Mouse (Mus musculus): Measurements from ENCODE around the gene Cdc20b. TPM values are rescaled to one million over a fixed set of nuclear protein-coding genes. Genes with fewer than 3 reads are reported as not detected.

Gene Cdc20b
- polyA plus RNA-seq, 1 experiment from 2014 or later = 0.47 TPM

DNA sequence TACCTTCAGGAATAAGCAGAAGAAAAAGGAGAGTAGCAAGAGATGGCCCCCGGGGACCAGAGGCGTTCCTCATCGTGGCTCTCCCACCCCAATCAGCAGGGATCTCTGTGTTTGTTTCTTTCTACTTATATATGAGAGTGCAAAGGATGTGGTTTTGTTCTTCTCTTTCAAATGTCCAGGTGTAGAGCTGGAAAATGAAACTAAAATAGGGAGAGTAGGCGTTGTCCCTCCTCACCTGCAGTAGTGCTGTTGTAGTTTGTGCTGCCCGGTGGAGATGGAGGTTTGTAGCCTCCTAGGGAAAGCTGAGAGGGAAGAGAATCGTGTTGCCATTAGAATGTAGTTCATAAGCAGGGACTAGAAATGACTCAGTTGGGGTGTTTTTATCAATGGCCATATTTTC, 66.0 kb downstream of the Cdc20b start, which contains the start of gene Gzma:
Gzma (minus strand) TSS at position 103 of the 400 bp plus-strand sequence.
- WGBS = 80% methylated on average over 6 of the region's 6 CpGs
- no peak within 1 kb of the TSS for H3K4me2 ChIP-seq (replicated peaks; ENCODE audit: low read depth, low read length)
- H3K27me3 ChIP-seq (replicated peaks; ENCODE audit: insufficient read depth, low read length) = no peaks in the 10 kb centered on the region
- ATAC-seq = no peak
- no peak within 1 kb of the TSS for H3K9ac ChIP-seq (replicated peaks; ENCODE audit: low read depth)
- DNase-seq (ENCODE audit: low spot score) = no peak
- H3K36me3 ChIP-seq (ENCODE audit: insufficient read depth, low read length) = no peaks in the 10 kb centered on the region
- no peak within 1 kb of the TSS for H3K4me3 ChIP-seq (ENCODE audit: low read depth, low read length)
- no peak within 1 kb of the TSS for H3K27ac ChIP-seq (ENCODE audit: low read length)
- H3K9me3 ChIP-seq (ENCODE audit: low read length) = no peaks in the 10 kb centered on the region
- TF ChIP-seq CTCF (IDR thresholded peaks at IDR 0.05) (no peak), EP300 (IDR thresholded peaks at IDR 0.05) (no peak)
- H3K4me1 ChIP-seq (ENCODE audit: insufficient read depth, low read depth, low read length) = no peaks in the 10 kb centered on the region

GRCm38 (mm10) chr13:113101804-113102203, 66.9 kb downstream of the Cdc20b start:
- Histone ChIP-seq H3K27me3 (replicated peaks; ENCODE audit: insufficient read depth, low read length) (no peaks in the 10 kb centered on the region), H3K9me3 (ENCODE audit: low read length) (no peaks in the 10 kb centered on the region), H3K36me3 (ENCODE audit: insufficient read depth, low read length) (no peaks in the 10 kb centered on the region), H3K4me1 (ENCODE audit: insufficient read depth, low read depth, low read length) (no peaks in the 10 kb centered on the region), H3K4me2 (replicated peaks; ENCODE audit: low read depth, low read length) (no peak overlapping the region), H3K9ac (replicated peaks; ENCODE audit: low read depth) (no peak overlapping the region), H3K4me3 (ENCODE audit: low read depth, low read length) (no peak overlapping the region), H3K27ac (ENCODE audit: low read length) (no peak overlapping the region)
- WGBS = 64% methylated on average over 10 of the region's 10 CpGs
- ATAC-seq (no peak), DNase-seq (ENCODE audit: low spot score) (no peak)
- TF ChIP-seq EP300 (IDR thresholded peaks at IDR 0.05) (no peak), CTCF (IDR thresholded peaks at IDR 0.05) (no peak)

GRCm38 (mm10) chr13:113104759-113105158, 69.8 kb downstream of the Cdc20b start:
- TF ChIP-seq CTCF (IDR thresholded peaks at IDR 0.05) = no peak
- no peak for TF ChIP-seq EP300 (IDR thresholded peaks at IDR 0.05)
- DNase-seq (ENCODE audit: low spot score) = no peak
- 83% methylated on average over 10 of the region's 10 CpGs for WGBS
- Histone ChIP-seq H3K9ac (replicated peaks; ENCODE audit: low read depth) (no peak overlapping the region), H3K4me3 (ENCODE audit: low read depth, low read length) (no peak overlapping the region), H3K9me3 (ENCODE audit: low read length) (no peaks in the 10 kb centered on the region), H3K36me3 (ENCODE audit: insufficient read depth, low read length) (no peaks in the 10 kb centered on the region), H3K4me1 (ENCODE audit: insufficient read depth, low read depth, low read length) (no peaks in the 10 kb centered on the region), H3K27ac (ENCODE audit: low read length) (no peak overlapping the region), H3K27me3 (replicated peaks; ENCODE audit: insufficient read depth, low read length) (no peaks in the 10 kb centered on the region), H3K4me2 (replicated peaks; ENCODE audit: low read depth, low read length) (no peak overlapping the region)
- no peak for ATAC-seq

DNA sequence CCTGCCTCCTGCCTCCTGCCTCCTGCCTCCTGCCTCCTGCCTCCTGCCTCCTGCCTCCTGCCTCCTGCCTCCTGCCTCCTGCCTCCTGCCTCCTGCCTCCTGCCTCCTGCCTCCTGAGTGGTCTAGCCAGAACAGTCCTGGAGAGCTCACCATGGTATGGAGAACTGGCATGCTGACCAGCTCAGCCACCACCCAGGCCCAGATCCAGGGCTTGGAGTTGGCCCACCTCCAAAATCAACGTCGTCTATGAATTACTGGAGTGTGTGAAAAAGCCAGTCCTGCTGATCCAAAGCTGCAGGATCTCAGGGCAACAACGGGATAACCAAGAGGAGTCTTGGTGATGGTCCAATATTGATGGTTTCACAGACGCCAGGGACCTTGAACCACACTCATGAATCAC, 84.1 kb downstream of the Cdc20b start:
- WGBS = 21% methylated on average over 4 of the region's 4 CpGs
- Histone ChIP-seq H3K4me3 (ENCODE audit: low read depth, low read length) (no peak overlapping the region), H3K27me3 (replicated peaks; ENCODE audit: insufficient read depth, low read length) (no peaks in the 10 kb centered on the region), H3K9me3 (ENCODE audit: low read length) (no peaks in the 10 kb centered on the region), H3K36me3 (ENCODE audit: insufficient read depth, low read length) (no peaks in the 10 kb centered on the region), H3K27ac (ENCODE audit: low read length) (no peak overlapping the region), H3K4me2 (replicated peaks; ENCODE audit: low read depth, low read length) (no peak overlapping the region), H3K4me1 (ENCODE audit: insufficient read depth, low read depth, low read length) (no peaks in the 10 kb centered on the region), H3K9ac (replicated peaks; ENCODE audit: low read depth) (no peak overlapping the region)
- TF ChIP-seq EP300 (IDR thresholded peaks at IDR 0.05) = no peak
- ATAC-seq = peak; percentile 50; the same call in 1 of the 2 replicates
- DNase-seq (ENCODE audit: low spot score) = peak; percentile 33

DNA sequence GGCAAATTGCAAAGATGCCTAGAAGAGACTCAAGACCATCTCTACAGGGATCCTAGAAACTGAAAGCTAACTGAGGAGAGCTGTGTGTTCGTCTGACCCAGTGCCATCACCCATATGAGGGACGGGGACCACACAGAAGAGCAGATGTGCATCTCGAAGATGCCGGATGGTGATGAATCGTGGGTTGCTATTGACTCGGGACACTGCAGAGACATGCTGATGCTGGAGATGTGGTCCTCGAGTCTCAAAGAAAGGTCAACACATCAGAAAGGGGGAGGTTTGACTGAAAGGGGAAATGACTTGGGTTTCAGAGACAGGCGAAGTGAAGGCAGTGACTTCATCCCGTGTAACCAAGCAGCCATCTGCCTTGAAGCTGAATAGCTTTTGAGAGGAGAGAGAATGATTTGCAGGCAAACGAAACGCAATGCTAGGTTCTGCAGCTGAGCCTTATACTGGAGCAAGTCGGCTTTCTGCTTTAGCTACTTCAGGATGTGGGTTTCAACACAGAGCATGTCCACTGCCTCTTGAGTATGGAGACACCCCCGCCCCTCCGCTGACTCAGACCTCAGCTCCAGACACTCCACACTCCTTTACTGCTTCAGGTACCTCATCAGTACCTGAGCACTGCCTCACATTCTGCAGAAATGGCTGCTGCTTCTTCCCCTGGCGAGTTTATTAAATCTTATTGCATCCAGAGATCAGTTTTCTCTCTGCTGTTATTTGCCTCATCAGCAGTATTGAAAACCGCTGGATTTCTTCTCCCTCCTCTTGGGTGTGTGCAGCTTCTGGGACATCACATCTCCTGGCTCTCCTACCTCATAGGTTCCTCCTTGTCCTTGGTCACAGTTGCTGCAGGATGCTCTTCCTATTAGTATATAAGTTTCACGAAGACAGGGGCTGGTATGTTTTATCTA, 85.7 kb downstream of the Cdc20b start:
- peak; percentile 19 for DNase-seq (ENCODE audit: low spot score)
- 80% methylated on average over 17 of the region's 17 CpGs for WGBS

GRCm38 (mm10) chr13:113121326-113121725, 86.4 kb downstream of the Cdc20b start:
- H3K36me3 ChIP-seq (ENCODE audit: insufficient read depth, low read length) = no peaks in the 10 kb centered on the region
- DNase-seq (ENCODE audit: low spot score) (no peak), ATAC-seq (no peak)
- H3K4me2 ChIP-seq (replicated peaks; ENCODE audit: low read depth, low read length) = no peak overlapping the region
- WGBS = 90% methylated on average over 14 of the region's 14 CpGs
- H3K4me3 ChIP-seq (ENCODE audit: low read depth, low read length) = no peak overlapping the region
- H3K9me3 ChIP-seq (ENCODE audit: low read length) = no peaks in the 10 kb centered on the region
- H3K9ac ChIP-seq (replicated peaks; ENCODE audit: low read depth) = no peak overlapping the region
- H3K27me3 ChIP-seq (replicated peaks; ENCODE audit: insufficient read depth, low read length) = no peaks in the 10 kb centered on the region
- H3K4me1 ChIP-seq (ENCODE audit: insufficient read depth, low read depth, low read length) = no peaks in the 10 kb centered on the region
- no peak overlapping the region for H3K27ac ChIP-seq (ENCODE audit: low read length)
- TF ChIP-seq CTCF (IDR thresholded peaks at IDR 0.05) (no peak), EP300 (IDR thresholded peaks at IDR 0.05) (no peak)

More for the DNA sequence above, 85.7 kb downstream of the Cdc20b start:
- no peak overlapping the region for H3K9ac ChIP-seq (replicated peaks; ENCODE audit: low read depth)
- H3K27me3 ChIP-seq (replicated peaks; ENCODE audit: insufficient read depth, low read length) = no peaks in the 10 kb centered on the region
- H3K9me3 ChIP-seq (ENCODE audit: low read length) = no peaks in the 10 kb centered on the region
- H3K4me1 ChIP-seq (ENCODE audit: insufficient read depth, low read depth, low read length) = no peaks in the 10 kb centered on the region
- no peak overlapping the region for H3K27ac ChIP-seq (ENCODE audit: low read length)
- no peaks in the 10 kb centered on the region for H3K36me3 ChIP-seq (ENCODE audit: insufficient read depth, low read length)
- TF ChIP-seq EP300 (IDR thresholded peaks at IDR 0.05) (no peak), CTCF (IDR thresholded peaks at IDR 0.05) (no peak)
- H3K4me3 ChIP-seq (ENCODE audit: low read depth, low read length) = no peak overlapping the region
- H3K4me2 ChIP-seq (replicated peaks; ENCODE audit: low read depth, low read length) = no peak overlapping the region
- ATAC-seq = no peak

All from lung, postnatal 0 days (tissue).